Mouse (Mus musculus): ENCODE data around the gene Tmem254a.
"Not testable (repeated sequence)": the region's sequence is repeated elsewhere in the genome, so short reads cannot be mapped to it uniquely, and the experiment has no call there.

The Tmem254a gene

DNA sequence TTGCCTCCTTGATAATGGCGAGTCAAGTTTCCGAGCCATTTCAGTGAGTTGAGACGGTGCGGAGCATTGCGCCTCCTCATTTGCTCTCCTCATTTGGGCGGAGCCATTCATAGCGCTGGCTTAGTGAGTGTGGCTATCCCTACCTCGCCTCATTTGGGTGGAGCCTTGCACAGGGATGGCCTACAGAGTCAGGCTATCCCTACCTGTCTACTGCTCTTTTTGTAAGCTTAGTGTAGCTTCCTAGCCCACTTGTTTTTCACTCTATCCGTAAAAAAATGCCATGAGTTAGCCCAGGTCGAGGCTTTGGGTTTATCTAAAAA, at the start of gene Tmem254a:
Gene Tmem254a (minus strand): TSS at position 111 of the 320 bp plus-strand sequence.
- DNase-seq, result not testable (repeated sequence)

DNA sequence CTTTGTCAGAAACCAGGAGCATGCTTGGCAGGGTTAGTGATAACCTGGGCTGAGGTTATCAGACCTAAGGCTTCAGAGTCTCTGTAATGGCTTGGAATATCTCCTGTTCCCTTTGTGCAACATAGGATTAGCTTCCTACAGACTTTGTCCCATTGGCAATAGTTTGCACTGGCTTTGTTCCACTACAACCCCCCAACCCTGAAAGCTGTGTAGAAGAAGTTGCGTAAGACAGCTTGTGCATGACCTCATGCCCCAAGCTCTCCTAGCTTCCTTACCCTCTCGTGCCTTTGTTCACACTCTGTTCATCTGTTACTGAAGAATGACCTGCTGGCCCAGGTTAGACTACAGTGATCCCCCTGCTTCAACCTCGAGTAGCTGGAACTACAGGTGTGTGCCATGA, 30.4 kb upstream of the Tmem254a start:
- DNase-seq, result not testable (repeated sequence)

DNA sequence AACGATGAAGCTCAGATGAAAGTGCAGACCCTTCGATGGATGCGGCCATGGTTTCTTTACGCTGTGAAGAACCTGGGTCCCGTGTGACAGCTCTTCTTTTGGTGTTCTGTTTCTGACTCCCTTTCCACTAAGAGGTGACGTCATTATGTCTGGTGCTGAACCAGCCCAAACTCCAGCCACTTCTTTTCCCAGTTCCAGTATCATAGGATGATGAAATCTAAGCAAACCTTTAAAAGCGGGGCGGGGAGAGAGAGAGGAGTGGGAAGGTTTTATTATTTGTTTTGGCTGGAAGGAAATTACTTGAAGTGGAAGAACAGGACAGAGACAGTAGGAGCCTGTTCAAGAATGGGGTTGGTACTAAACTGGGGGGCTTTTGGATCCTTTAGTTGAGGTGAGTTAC, 10.5 kb upstream of the Tmem254a start, which contains the start of gene Cphx1:
Gene Cphx1 (plus strand): TSS at position 301 of the 400 bp plus-strand sequence.
- DNase-seq, result not testable (repeated sequence)

DNA sequence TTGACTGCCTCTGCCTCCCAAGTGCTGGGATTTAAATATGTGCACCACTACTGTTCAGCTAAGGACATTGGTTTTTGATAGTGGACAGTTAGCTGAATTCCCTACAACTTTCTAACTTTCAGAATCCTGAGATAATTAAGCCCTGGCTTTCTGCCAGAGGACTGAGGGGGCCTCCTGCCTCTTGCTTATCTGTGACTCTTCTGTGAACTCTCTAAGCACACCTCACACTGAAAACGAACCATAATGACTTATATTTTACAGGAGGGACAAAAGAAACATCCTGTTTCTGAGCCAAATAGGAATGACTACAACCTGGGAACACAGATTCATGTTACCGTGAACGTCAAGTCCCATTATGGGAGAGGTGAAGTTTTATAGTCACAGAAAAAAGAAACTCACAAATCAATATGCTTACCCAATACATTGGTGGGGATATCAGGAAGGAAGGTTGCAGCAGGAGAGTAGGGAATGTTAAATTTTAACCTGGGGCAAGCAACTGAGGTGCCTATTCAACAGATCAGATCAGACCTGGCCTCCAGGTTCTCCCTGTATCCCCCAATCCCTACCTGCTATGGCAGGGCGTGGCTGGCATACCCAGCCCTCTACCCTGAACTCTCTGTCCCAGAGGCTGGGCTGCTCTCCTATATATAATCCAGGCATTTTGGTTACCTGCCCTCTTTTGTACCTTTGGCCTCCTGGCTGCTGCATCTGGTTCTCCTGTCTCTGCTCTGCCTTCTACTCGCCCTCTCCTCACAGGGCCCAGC, 9.6 kb upstream of the Tmem254a start:
- DNase-seq, result not testable (repeated sequence)

DNA sequence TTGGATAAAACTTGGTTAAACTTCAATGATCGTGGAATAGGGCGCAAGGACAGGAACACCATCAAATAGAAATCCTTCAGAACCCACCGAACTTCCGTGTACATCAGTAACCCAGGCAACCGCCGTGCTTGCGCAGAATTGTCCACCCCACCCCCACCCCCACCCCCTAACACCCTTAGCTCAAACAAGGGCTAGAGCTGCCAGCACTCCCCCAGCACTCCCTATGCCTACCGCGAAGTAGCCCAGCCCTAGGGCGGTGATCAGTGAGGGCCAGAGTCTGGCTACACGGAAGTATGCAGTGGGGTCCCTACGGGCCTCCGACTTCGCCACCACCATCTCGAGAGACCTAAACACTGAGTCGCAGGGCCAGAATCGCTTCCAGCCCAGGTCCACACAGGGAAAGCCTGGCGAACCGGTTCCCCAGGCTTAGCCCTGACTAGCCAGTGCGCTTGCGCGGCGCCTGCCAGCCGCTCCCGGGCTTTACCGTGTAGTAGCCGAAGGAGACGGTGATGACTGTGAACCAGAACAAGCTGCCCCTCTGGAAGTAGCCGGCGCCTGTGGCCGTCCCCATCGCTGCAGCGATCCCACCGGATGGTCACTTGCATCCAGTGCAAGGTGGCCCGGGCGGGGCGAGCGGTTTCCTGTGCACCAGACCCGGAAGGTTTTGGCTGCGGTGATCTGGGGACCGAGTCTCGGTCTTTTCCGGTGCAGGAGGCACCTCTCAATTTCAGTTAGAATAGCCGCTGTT, 484 bp downstream of the Tmem254a start:
- DNase-seq, result not testable (repeated sequence)

DNA sequence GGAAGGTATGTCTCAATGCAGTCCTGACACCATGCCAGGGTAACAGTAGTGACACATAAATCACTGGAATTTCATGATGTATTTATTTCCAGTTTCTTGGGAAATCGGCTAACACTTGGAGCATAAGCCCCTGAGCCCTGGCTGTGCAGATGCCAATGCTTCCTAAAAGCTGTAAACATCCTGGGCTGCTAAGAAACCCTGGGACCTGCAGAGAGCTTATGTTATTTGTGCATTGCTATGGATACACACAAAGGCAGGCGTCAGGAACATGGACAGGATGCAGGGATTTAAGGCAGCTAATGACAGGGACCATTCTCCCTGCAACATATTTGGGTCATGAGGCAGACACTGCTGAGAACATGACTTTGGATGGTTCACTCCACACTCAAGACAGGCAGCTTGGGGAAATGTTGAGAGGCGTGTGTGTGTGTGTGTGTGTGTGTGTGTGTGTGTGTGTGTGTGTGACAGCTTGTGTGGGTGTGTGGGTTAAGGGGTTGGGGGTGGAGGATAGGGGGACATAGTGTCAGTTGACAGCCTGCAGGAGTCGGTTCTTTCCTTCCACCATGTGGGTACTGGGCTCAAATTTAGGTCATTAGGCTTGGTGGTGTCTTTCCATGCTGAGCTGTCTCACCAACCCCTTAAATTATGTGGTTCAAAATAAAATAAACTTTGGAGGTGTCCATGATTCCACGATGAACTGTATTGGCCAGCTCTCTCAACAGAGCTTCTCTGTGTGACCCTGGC, 8.9 kb downstream of the Tmem254a start:
- not testable (repeated sequence) for DNase-seq

DNA sequence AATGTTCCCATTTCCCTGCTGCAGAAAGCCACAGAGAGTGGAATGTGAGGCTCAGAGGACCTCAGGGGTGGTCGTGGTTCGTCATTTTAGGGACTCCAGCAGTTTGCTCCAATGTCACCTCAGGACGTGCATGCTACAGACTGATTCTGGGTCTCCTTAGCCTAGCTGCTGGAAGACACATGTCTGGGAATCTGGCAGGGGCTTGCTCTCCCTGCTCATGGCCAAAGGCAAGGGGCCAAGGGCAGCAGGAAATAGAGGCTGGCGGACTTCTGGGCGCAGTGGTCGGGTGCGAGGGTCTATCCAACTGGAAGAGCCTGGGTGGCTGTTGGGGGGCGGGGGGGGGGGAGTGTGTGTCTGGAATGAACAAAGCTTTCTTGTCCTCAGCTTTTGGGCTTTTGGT, 18.5 kb downstream of the Tmem254a start:
- not testable (repeated sequence) for DNase-seq

DNA sequence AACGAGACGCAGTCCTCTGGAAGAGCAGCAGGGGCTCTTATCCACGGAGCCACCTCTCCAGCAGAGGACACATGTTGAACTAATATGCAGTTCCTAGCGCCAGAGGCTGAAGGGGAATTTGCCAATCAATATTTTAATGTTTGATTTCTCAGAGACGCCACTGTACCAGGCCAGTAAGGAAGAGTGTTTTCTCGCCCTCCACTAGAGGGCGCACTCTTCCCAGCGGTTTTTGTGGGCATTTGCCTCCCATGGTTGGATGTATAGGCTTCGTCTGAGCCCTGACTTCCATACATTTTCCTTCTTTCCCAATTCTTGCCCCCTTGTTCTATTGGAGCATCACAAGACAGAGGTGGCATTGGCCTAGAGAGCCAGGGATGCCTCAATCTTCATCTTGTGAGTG, 20.2 kb downstream of the Tmem254a start:
- not testable (repeated sequence) for DNase-seq

DNA sequence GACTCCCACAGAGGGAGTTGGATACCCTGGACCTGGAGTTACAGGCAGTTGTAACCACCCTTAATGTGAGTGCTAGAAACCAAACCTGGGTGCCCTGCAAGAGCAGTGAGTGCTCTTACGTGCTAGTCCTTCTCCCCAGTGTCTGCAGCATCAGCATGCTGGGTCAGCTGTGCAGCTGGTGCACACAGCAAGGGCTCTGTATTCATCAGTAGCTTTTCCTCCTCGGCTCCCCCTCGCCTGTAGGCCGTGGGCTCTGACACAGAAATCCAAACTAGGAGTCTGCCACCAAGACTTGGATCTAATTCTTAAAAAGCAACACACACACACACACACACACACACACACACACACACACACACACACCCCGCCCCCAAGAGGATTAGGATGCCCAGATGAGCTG, 22.2 kb downstream of the Tmem254a start:
- DNase-seq, result not testable (repeated sequence)

DNA sequence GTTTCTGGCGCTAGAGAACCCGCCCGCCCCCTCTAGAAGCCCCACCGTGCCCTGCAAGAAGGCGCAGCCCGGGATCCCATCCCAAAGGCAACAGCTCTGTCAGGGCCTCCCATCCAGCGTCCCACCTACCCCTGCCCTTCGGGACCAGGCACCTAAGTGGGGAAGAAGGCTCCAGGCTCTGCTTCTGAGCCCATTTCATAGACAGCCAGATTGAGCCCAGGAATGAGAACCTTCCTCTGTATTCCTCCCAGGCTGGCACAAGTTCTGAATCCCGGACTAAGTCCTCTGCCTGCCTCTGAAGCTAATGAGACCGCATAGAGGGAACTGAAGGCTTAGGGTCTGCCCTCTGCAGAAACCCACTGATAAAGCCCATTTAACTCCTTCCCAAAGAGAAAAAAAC, 24.5 kb downstream of the Tmem254a start, which contains the start of gene Plac9a:
Gene Plac9a (minus strand): TSS at position 101 of the 400 bp plus-strand sequence.
- DNase-seq, result not testable (repeated sequence)

DNA sequence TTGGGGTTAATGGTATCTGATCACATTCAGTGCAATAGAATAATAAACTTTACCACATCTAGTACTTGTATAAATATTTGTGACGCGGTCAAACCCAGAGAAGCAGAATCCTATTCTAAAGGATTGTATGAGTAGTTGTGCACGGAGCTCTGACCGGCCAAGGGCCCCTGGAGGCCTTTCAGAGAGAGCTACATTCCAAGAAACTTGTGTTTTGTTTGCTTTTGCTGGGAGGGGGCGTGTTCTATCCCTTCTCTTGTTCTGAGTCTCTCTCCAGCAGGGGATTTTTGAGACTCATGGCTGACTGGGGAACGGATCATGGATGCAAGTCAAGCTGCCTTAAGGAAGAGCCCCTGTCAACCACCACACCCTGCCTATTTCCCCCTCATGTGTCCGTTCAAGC, 31.8 kb downstream of the Tmem254a start:
- DNase-seq, result not testable (repeated sequence)

DNA sequence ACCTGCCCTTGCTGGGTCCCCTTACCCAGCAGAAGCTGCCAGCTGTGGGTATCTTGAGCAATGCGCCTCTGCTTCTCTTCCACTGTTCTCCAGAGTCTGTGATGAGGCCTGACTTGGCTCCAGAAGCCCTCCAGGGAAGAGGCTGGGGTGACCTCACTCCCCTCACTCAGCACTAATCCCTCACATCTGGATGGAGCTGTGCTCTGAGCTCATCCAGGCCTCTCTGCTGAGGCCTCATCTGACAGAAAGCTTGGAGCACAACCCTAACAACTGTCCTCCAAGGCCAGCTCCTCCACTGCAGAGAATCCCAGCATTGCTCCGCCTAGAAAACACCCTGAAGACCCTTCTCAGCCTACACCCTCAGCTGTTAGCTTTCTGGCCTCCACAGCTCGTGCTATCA, 32.9 kb downstream of the Tmem254a start:
- not testable (repeated sequence) for DNase-seq

DNA sequence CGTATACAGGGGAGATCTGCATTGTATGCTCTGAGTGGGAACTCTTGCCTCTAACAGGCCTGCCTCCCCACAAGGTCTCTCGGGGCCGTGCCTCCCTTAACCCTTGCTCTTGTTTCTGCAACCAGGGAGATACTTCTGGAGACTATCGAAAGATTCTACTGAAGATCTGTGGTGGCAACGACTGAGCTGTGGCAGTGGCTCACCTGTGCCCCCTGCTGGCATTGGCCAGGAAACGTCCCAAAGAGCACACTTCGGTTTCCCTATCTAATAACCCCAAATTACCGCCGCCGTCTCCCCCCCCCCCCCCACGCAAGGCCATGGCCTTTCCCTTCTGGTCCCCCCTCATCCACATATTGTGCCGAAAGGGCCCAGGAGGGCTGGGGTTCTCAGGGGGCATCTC, 41.6 kb downstream of the Tmem254a start:
- DNase-seq, result not testable (repeated sequence)

DNA sequence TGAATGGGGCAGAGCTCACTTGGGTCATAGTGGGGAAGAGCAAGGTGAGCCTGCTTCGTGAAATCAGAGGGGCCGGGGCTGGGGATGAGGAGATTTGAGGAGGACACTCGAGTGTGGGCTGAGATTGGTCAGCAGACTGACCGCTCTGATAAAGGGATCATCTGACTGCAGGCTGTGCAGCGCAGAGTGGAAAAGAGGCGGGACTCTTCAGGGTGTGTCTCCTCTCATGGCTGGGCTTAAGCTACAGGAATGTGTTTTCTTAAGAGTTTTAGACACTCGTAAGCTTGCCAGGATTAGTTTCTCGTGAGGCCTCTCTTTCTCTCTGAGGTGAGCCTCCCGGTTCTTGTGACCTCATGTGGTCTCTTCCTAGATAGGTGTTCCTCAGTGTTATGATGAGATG, 45.7 kb downstream of the Tmem254a start:
- DNase-seq, result not testable (repeated sequence)

DNA sequence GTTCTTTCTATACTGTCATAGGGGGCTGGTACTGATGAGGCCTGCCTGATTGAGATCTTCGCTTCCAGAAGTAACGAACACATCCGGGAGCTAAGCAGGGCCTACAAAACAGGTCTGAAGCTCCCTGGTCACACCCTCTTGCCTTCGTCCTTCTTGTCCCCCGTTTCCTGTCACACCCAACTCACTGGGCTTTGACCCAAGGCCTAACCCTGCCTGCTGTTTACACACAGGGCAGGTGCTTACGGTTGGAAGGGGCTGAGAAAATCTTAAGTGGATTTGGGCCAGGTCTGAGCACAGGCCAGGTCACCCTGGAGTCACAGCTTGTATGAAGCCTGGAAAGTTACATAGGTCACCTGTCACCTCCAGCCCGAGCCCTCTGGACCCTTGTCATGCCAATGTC, 50.8 kb downstream of the Tmem254a start:
- not testable (repeated sequence) for DNase-seq

Measured in cerebellum, adult 8-10 months (tissue).